Mouse (Mus musculus): ENCODE results near the gene Gm26938. TPM values are rescaled to one million over a fixed set of nuclear protein-coding genes. Genes with fewer than 3 reads are reported as not detected.

The Gm26938 gene
- total RNA-seq (2021) = not detected

GRCm38 (mm10) chr5:139826357-139827055 lies at the start of gene Gm26938, which contains the start of gene Psmg3:
TSS of gene Gm26938 (minus strand) at chr5:139826407.
TSS of gene Psmg3 (minus strand) at chr5:139826885.
- DNase-seq = peak; percentile 95 to 98
- intact Hi-C loops (cut with DNase I) = no loop called here

GRCm38 (mm10) chr5:139871526-139871925 lies 45.3 kb upstream of the Gm26938 start:
- intact Hi-C loops (cut with DNase I) = no loop called here
- DNase-seq = no peak

- intact Hi-C loops (cut with DNase I) = no loop called here
- no peak for DNase-seq
Measured at GRCm38 (mm10) chr5:139870886-139871285, 44.7 kb upstream of the Gm26938 start.

GRCm38 (mm10) chr5:139862759-139863158 lies 36.6 kb upstream of the Gm26938 start:
- intact Hi-C loops (cut with DNase I) = no loop called here
- peak; percentile 82 to 88 for DNase-seq

- no peak for DNase-seq
- intact Hi-C loops (cut with DNase I) = no loop called here
Measured at GRCm38 (mm10) chr5:139860328-139861104, 34.3 kb upstream of the Gm26938 start.

GRCm38 (mm10) chr5:139849626-139850320 lies 23.6 kb upstream of the Gm26938 start:
- no peak for DNase-seq
- intact Hi-C loops (cut with DNase I) = no loop called here

- no peak for DNase-seq
- intact Hi-C loops (cut with DNase I) = loop anchor here (5.0 to 10.0 kb wide), 4 partner anchors 198 to 698 kb away; no protein-coding TSS in a partner anchor
Measured at GRCm38 (mm10) chr5:139839142-139839541, 12.9 kb upstream of the Gm26938 start.

- intact Hi-C loops (cut with DNase I) = loop anchor here (1.0 to 10.0 kb wide), 8 partner anchors 132 to 699 kb away; no protein-coding TSS in a partner anchor
- peak; percentile 63 to 81 for DNase-seq
Measured at GRCm38 (mm10) chr5:139838476-139838892, 12.3 kb upstream of the Gm26938 start.

GRCm38 (mm10) chr5:139835706-139836105 lies 9.5 kb upstream of the Gm26938 start:
- intact Hi-C loops (cut with DNase I) = loop anchor here (5.0 to 10.0 kb wide), 4 partner anchors 202 to 702 kb away; no protein-coding TSS in a partner anchor
- no peak for DNase-seq

GRCm38 (mm10) chr5:139832125-139832524 lies 5.9 kb upstream of the Gm26938 start:
- intact Hi-C loops (cut with DNase I) = loop anchor here (10.0 kb wide), 1 partner anchor 353 kb away; no protein-coding TSS in a partner anchor
- no peak for DNase-seq

- intact Hi-C loops (cut with DNase I) = loop anchor here (10.0 kb wide), 1 partner anchor 354 kb away; no protein-coding TSS in a partner anchor
- peak in 1 of 2 experiments; percentile 23 for DNase-seq
Measured at GRCm38 (mm10) chr5:139830734-139831133, 4.5 kb upstream of the Gm26938 start.

- no peak for DNase-seq
- intact Hi-C loops (cut with DNase I) = no loop called here
Measured at GRCm38 (mm10) chr5:139829384-139829783, 3.2 kb upstream of the Gm26938 start.

GRCm38 (mm10) chr5:139827593-139827992 lies 1.4 kb upstream of the Gm26938 start:
- DNase-seq = no peak
- intact Hi-C loops (cut with DNase I) = no loop called here

- intact Hi-C loops (cut with DNase I) = no loop called here
- DNase-seq = no peak
Measured at GRCm38 (mm10) chr5:139825947-139826346, 260 bp downstream of the Gm26938 start.

- intact Hi-C loops (cut with DNase I) = no loop called here
- DNase-seq = no peak
Measured at GRCm38 (mm10) chr5:139824531-139824930, 1.7 kb downstream of the Gm26938 start.

- DNase-seq = no peak
- intact Hi-C loops (cut with DNase I) = no loop called here
Measured at GRCm38 (mm10) chr5:139821466-139822459, 4.4 kb downstream of the Gm26938 start.

- intact Hi-C loops (cut with DNase I) = loop anchor here (2.0 kb wide), 1 partner anchor 43 kb away; no protein-coding TSS in a partner anchor
- no peak for DNase-seq
Measured at GRCm38 (mm10) chr5:139819538-139820181, 6.5 kb downstream of the Gm26938 start, which contains the start of gene Tmem184a. TSS of gene Tmem184a (minus strand) at chr5:139819917.

GRCm38 (mm10) chr5:139818801-139819200 lies 7.4 kb downstream of the Gm26938 start:
- DNase-seq = peak; percentile 54 to 62
- intact Hi-C loops (cut with DNase I) = loop anchor here (2.0 kb wide), 1 partner anchor 42 kb away; no protein-coding TSS in a partner anchor

- intact Hi-C loops (cut with DNase I) = loop anchor here (2.0 kb wide), 1 partner anchor 41 kb away; no protein-coding TSS in a partner anchor
Measured at GRCm38 (mm10) chr5:139818056-139818455, 8.2 kb downstream of the Gm26938 start.

More at GRCm38 (mm10) chr5:139818056-139818455, 8.2 kb downstream of the Gm26938 start:
- DNase-seq = no peak

Data from heart, postnatal 10 days (tissue).